Mouse (Mus musculus): ENCODE measurements around the gene Fzr1. TPM values are rescaled to one million over a fixed set of nuclear protein-coding genes. Genes with fewer than 3 reads are reported as not detected.

Fzr1 gene
- polyA plus RNA-seq, 1 experiment from 2014 or later = 127 TPM

DNA sequence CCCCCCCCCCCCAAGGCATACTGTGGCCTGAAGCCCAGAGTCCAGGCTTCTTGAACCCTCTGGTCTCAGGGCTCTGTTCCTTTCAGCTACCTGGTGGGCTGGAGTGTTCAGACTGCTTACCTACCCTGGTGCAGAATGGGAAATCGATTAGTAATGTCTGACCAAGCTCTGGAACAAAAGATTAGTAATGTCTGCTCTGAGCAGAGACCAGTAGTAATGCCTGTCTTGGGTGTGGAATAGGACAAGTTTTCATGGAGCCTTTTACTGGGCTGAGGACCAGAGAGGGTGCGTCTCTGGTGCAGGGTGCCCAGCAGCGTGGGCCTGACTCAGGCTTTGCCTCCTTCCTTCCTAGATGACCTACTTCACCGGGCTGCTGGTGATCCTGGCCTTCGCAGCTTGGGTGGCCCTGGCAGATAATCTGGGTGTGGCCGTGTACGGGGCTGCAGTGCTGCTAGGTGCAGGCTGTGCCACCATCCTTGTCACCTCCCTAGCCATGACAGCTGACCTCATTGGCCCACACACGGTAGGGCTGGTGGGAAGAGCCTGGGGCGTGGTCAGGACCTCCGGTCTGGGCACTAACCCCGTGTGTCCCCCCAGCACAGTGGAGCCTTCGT lies 15.9 kb downstream of the Fzr1 start:
- Histone ChIP-seq H3K4me2 (peak overlapping the region; percentile 97), H3K36me3 (replicated peaks) (peaks cover 70% of the 10 kb centered on the region), H3K27ac (replicated peaks) (peak overlapping the region; percentile 96), H3K4me3 (replicated peaks) (peak overlapping the region; percentile 4), H3K4me1 (replicated peaks) (peaks cover 99% of the 10 kb centered on the region), H3K27me3 (no peaks in the 10 kb centered on the region), H3K9ac (peak overlapping the region; percentile 58), H3K9me3 (replicated peaks) (no peaks in the 10 kb centered on the region)
- 18% methylated on average over 12 of the region's 12 CpGs for WGBS (ENCODE audit: insufficient replicate concordance)
- ATAC-seq (ENCODE audit: insufficient read depth) = peak; percentile 85

DNA sequence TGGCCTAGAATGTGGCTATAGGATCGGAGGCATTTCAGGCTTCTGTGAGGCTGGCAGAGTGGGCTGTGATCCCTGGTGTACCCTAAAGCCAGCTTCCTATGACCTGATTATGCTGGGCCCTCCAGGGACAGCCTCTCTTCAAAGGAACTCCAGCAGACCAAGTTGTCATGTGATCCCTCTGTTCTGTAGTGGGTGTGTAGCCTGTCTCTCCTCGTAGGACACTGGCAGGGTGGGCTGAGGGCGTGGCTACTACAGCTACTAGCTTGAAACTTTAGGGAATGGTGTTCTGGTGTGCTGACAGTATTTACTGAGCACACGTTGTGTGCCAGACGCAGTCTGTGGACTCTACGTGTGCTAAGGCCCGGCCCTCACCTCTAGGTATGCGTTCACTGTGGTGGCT lies 17.6 kb downstream of the Fzr1 start:
- Histone ChIP-seq H3K4me3 (replicated peaks) (no peak overlapping the region), H3K27ac (replicated peaks) (peak overlapping the region; percentile 96), H3K9me3 (replicated peaks) (no peaks in the 10 kb centered on the region), H3K27me3 (no peaks in the 10 kb centered on the region), H3K4me2 (peak overlapping the region; percentile 97), H3K4me1 (replicated peaks) (peaks cover 96% of the 10 kb centered on the region), H3K36me3 (replicated peaks) (peaks cover 55% of the 10 kb centered on the region), H3K9ac (peak overlapping the region; percentile 58)
- WGBS (ENCODE audit: insufficient replicate concordance) = 67% methylated on average over 8 of the region's 8 CpGs
- no peak for ATAC-seq (ENCODE audit: insufficient read depth)

- H3K27me3 ChIP-seq = no peaks in the 10 kb centered on the region
- WGBS (ENCODE audit: insufficient replicate concordance) = 37% methylated on average over 1 of the region's 1 CpGs
- H3K4me2 ChIP-seq = peak overlapping the region; percentile 97
- peak overlapping the region; percentile 96 for H3K27ac ChIP-seq (replicated peaks)
- H3K36me3 ChIP-seq (replicated peaks) = peaks cover 44% of the 10 kb centered on the region
- H3K4me3 ChIP-seq (replicated peaks) = peak overlapping the region; percentile 97
- ATAC-seq (ENCODE audit: insufficient read depth) = no peak
- peak overlapping the region; percentile 100 for H3K9ac ChIP-seq
- H3K9me3 ChIP-seq (replicated peaks) = no peaks in the 10 kb centered on the region
- H3K4me1 ChIP-seq (replicated peaks) = peaks cover 92% of the 10 kb centered on the region
These were observed 19.5 kb downstream of the Fzr1 start for GRCm38 (mm10) chr10:81358841-81359240.

DNA sequence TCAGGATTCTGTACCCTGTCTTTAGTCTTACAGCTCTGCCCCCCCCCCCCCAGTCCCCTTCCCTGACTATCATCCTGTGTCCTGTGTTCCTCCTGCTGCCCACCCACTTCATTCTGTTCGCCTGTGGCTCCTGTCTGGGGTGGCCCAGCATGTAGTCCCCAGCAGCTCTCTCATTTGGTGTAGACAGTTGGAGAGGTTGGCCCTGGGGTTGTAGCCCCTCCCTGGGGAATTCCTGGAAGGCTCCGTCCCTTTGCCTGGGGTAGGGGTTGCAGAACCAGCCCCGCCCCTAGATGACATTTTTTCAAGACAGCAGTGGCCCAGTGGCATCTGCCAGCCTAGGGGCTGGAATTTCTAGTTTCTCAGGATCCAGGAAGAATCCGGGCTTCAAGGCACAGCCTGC lies 20.1 kb downstream of the Fzr1 start:
- peak overlapping the region; percentile 100 for H3K9ac ChIP-seq
- 20% methylated on average over 4 of the region's 4 CpGs for WGBS (ENCODE audit: insufficient replicate concordance)
- ATAC-seq (ENCODE audit: insufficient read depth) = no peak
- H3K36me3 ChIP-seq (replicated peaks) = peaks cover 37% of the 10 kb centered on the region
- H3K4me3 ChIP-seq (replicated peaks) = peak overlapping the region; percentile 97
- H3K4me1 ChIP-seq (replicated peaks) = peaks cover 86% of the 10 kb centered on the region
- no peaks in the 10 kb centered on the region for H3K27me3 ChIP-seq
- peak overlapping the region; percentile 97 for H3K4me2 ChIP-seq
- H3K9me3 ChIP-seq (replicated peaks) = no peaks in the 10 kb centered on the region
- peak overlapping the region; percentile 96 for H3K27ac ChIP-seq (replicated peaks)

DNA sequence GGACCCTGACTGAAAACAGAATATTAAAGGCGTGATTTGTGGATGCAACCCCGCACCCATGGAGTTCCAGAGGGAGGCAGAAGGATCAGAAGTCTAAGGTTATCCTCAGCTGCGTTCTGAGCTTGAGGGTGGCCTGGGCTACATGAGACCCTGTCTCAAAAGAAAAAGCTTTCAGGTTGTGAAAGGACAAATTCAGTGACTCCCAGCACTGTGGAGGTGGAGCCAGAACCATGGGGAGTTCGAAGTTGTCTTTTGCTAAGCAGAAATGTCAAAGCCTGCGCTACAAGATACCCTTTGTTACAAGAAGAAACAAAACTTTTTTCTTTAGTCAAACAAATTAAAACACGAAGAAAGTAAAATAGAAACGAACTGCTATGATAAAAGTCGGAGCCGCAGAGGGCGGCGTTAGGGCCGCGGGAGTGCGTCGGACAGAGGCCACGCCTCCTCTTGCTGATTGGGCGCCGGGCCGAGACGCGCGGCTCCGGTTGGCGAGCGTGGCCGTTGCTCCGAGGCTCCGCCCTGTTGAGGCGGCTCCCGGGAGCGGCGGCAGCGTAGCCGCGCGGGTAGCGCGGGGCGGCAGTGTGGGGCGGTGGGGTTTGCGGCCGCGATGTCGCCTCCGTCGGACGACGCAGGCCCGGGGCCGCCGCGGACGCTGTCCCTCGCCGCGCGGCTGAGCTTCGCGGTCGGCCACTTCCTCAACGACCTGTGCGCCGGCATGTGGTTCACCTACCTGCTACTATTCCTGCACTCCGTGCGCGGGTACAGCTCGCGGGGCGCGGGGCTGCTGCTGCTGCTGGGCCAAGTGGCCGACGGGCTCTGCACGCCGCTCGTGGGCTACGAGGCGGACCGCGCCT lies 21.1 kb downstream of the Fzr1 start, which contains the start of gene Mfsd12:
Gene Mfsd12 (plus strand): TSS at position 501 of the 854 bp plus-strand sequence.
- peak within 1 kb of the TSS; percentile 97 for H3K4me2 ChIP-seq
- WGBS (ENCODE audit: insufficient replicate concordance) = 1% methylated on average over 75 of the region's 79 CpGs
- ATAC-seq (ENCODE audit: insufficient read depth) = peak; percentile 85

GRCm38 (mm10) chr10:81356352-81356990 lies 21.8 kb downstream of the Fzr1 start:
- peaks cover 21% of the 10 kb centered on the region for H3K36me3 ChIP-seq (replicated peaks)
- H3K4me2 ChIP-seq = peak overlapping the region; percentile 97
- H3K27me3 ChIP-seq = no peaks in the 10 kb centered on the region
- no peak for ATAC-seq (ENCODE audit: insufficient read depth)
- peak overlapping the region; percentile 97 for H3K4me3 ChIP-seq (replicated peaks)
- H3K4me1 ChIP-seq (replicated peaks) = peaks cover 84% of the 10 kb centered on the region
- H3K9me3 ChIP-seq (replicated peaks) = no peaks in the 10 kb centered on the region
- H3K27ac ChIP-seq (replicated peaks) = peak overlapping the region; percentile 74
- H3K9ac ChIP-seq = peak overlapping the region; percentile 100
- 26% methylated on average over 12 of the region's 12 CpGs for WGBS (ENCODE audit: insufficient replicate concordance)

More for the DNA sequence above, 21.1 kb downstream of the Fzr1 start, which contains the start of gene Mfsd12:
- peak within 1 kb of the TSS; percentile 100 for H3K9ac ChIP-seq
- H3K36me3 ChIP-seq (replicated peaks) = peaks cover 29% of the 10 kb centered on the region
- peak within 1 kb of the TSS; percentile 96 for H3K27ac ChIP-seq (replicated peaks)
- H3K27me3 ChIP-seq = no peaks in the 10 kb centered on the region
- peaks cover 84% of the 10 kb centered on the region for H3K4me1 ChIP-seq (replicated peaks)
- peak within 1 kb of the TSS; percentile 97 for H3K4me3 ChIP-seq (replicated peaks)
- H3K9me3 ChIP-seq (replicated peaks) = no peaks in the 10 kb centered on the region

- Histone ChIP-seq H3K9ac (no peak overlapping the region), H3K36me3 (replicated peaks) (peaks cover 12% of the 10 kb centered on the region), H3K9me3 (replicated peaks) (no peaks in the 10 kb centered on the region), H3K27ac (replicated peaks) (no peak overlapping the region), H3K4me2 (no peak overlapping the region), H3K27me3 (no peaks in the 10 kb centered on the region), H3K4me3 (replicated peaks) (no peak overlapping the region), H3K4me1 (replicated peaks) (peaks cover 82% of the 10 kb centered on the region)
- 46% methylated on average over 4 of the region's 4 CpGs for WGBS (ENCODE audit: insufficient replicate concordance)
- ATAC-seq (ENCODE audit: insufficient read depth) = no peak
These were observed 22.8 kb downstream of the Fzr1 start for GRCm38 (mm10) chr10:81355533-81355932.

DNA sequence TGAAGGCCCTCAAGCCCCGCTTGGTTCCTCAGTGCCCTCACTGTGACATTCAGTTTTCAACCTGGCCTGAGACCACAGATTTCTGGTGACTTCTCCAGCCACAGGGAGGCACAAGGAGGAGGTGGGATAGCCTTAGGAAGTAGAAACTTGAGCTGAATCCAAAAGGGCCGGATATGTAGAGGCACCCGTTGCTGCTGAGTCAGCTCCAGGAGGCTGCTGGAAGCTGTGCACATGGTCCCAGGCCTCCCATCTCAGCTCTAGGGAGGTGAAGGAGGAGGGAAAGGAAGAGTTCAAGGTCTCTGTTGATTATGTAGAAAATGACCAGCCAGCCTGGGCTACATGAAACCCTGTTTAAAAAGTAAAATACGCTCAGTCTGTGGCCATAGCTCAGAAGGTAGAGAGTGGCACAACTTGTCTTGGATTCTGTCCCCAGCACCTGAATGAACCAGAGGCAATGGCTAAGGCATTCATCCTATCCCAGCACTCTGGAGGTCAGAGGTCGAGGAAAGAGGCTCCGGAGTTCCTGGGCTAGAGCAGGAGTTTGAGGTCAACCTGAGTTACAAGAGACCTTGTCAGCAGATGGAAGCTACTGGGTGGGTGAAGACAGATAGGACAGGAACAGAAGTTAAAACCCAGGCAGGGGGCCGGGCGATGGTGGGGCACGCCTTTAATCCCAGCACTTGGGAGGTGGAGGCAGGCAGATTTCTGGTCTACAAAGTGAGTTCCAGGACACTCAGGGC lies 23.4 kb downstream of the Fzr1 start:
- H3K36me3 ChIP-seq (replicated peaks) = peaks cover 6% of the 10 kb centered on the region
- WGBS (ENCODE audit: insufficient replicate concordance) = 70% methylated on average over 9 of the region's 9 CpGs
- no peak for ATAC-seq (ENCODE audit: insufficient read depth)
- peaks cover 78% of the 10 kb centered on the region for H3K4me1 ChIP-seq (replicated peaks)
- no peak overlapping the region; the same call in 1 of the 2 replicates for H3K27ac ChIP-seq (replicated peaks)
- H3K4me2 ChIP-seq = no peak overlapping the region
- no peaks in the 10 kb centered on the region for H3K27me3 ChIP-seq
- no peak overlapping the region for H3K9ac ChIP-seq
- H3K4me3 ChIP-seq (replicated peaks) = no peak overlapping the region
- no peaks in the 10 kb centered on the region for H3K9me3 ChIP-seq (replicated peaks)

GRCm38 (mm10) chr10:81351678-81352291 lies 26.5 kb downstream of the Fzr1 start:
- no peaks in the 10 kb centered on the region for H3K9me3 ChIP-seq (replicated peaks)
- peak overlapping the region; percentile 90 for H3K4me3 ChIP-seq (replicated peaks)
- H3K36me3 ChIP-seq (replicated peaks) = peaks cover 19% of the 10 kb centered on the region
- ATAC-seq (ENCODE audit: insufficient read depth) = no peak
- H3K27me3 ChIP-seq = no peaks in the 10 kb centered on the region
- 4% methylated on average over 9 of the region's 9 CpGs for WGBS (ENCODE audit: insufficient replicate concordance)
- H3K27ac ChIP-seq (replicated peaks) = peak overlapping the region; percentile 83
- peaks cover 82% of the 10 kb centered on the region for H3K4me1 ChIP-seq (replicated peaks)
- peak overlapping the region; percentile 80 for H3K4me2 ChIP-seq
- H3K9ac ChIP-seq = peak overlapping the region; percentile 52

DNA sequence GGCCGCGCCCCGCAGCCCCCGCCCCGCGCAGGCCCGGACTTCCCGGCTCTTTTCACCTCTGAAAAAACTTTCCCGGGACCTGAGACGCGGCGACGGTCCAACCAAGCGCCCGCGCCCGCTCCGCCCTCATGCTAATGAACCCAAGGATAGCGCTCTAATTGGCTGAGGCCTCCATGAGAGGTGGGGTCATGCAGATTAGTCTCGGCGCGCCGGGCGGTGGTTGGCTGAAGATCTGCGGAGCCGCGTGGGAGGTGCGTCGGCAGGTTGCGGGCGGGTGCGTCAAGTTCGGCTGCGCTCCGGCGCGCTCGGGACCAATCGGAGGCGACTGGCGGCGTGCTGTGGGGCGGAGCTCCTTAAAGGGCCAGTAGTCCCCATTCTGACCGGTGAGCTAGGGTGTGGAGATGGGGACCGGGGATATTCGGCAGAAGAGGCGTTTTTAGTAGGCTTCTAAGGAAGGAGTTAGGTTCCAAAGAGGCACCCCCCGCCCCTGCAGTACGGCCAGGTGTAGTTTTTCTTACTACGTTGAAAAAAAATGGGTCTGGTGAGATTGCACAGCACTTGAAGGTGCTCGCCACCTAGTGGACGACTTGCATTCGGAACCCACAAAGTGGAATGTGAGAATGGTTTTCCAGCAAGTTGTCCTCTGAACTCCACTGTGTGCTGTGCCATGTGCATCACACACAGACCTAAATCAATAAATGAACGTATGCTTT lies 27.8 kb downstream of the Fzr1 start, which contains the start of gene Hmg20b:
Gene Hmg20b (minus strand): TSS at position 130 of the 713 bp plus-strand sequence.
- Histone ChIP-seq H3K4me1 (replicated peaks) (peaks cover 79% of the 10 kb centered on the region), H3K9ac (peak within 1 kb of the TSS; percentile 96), H3K27me3 (peaks cover 11% of the 10 kb centered on the region), H3K36me3 (replicated peaks) (peaks cover 25% of the 10 kb centered on the region), H3K9me3 (replicated peaks) (no peaks in the 10 kb centered on the region), H3K4me2 (peak within 1 kb of the TSS; percentile 96), H3K4me3 (replicated peaks) (peak within 1 kb of the TSS; percentile 90), H3K27ac (replicated peaks) (peak within 1 kb of the TSS; percentile 90)
- WGBS (ENCODE audit: insufficient replicate concordance) = under 1% methylated on average over 54 of the region's 54 CpGs
- peak; percentile 91 for ATAC-seq (ENCODE audit: insufficient read depth)

Measured in liver, embryonic 15.5 days (tissue).